Mouse (Mus musculus) intestine, embryonic 14.5 days (tissue): ENCODE results near the gene Pcdh15. TPM values are rescaled to one million over a fixed set of nuclear protein-coding genes. Genes with fewer than 3 reads are reported as not detected.

Source experiments
- ATAC-seq: fragments of 200-750 bp; cut with Nextera tagmentation; replicated peaks from 2 replicates; pipeline ENCODE4 v1.8.0; 2017; ENCODE audit warnings: low read depth, moderate number of reproducible peaks, moderate TSS enrichment, moderate library complexity; ENCODE audit not compliant: low FRiP score, low TSS enrichment
- DNase-seq: peaks from one replicate; pipeline ENCODE4 v3.0.0-alpha.2; 2018; ENCODE audit warnings: low spot score
- H3K27ac ChIP-seq: fragments of 300-500 bp; sonication (generic); 2 replicates; pipeline ENCODE4 v1.5.1; 2014; ENCODE audit warnings: low read depth, mild to moderate bottlenecking, control low read depth
- H3K27me3 ChIP-seq: fragments of 300-500 bp; sonication (generic); replicated peaks from 2 replicates; pipeline ENCODE4 v1.6.1; 2014; ENCODE audit warnings: low read length, control low read depth; ENCODE audit not compliant: control insufficient read depth, insufficient read depth
- H3K36me3 ChIP-seq: fragments of 300-500 bp; sonication (generic); 2 replicates; pipeline ENCODE4 v1.6.1; 2014; ENCODE audit warnings: low read length, control low read depth; ENCODE audit not compliant: control insufficient read depth, insufficient read depth
- H3K4me1 ChIP-seq: fragments of 300-500 bp; sonication (generic); replicated peaks from 2 replicates; pipeline ENCODE4 v1.6.1; 2014; ENCODE audit warnings: low read length, control low read depth, mixed read lengths; ENCODE audit not compliant: control insufficient read depth, insufficient read depth
- H3K4me2 ChIP-seq: fragments of 300-500 bp; sonication (generic); 2 replicates; pipeline ENCODE4 v1.6.1; 2014; ENCODE audit warnings: low read length
- H3K4me3 ChIP-seq: fragments of 300-500 bp; sonication (generic); 2 replicates; pipeline ENCODE4 v1.5.1; 2014; ENCODE audit warnings: low read depth, low read length, control low read depth, mixed read lengths
- H3K9ac ChIP-seq: fragments of 300-500 bp; sonication (generic); 2 replicates; pipeline ENCODE4 v1.6.1; 2014; ENCODE audit warnings: mild to moderate bottlenecking, low read length
- H3K9me3 ChIP-seq: fragments of 300-500 bp; sonication (generic); 2 replicates; pipeline ENCODE4 v1.6.1; 2016; ENCODE audit warnings: low read length, control low read depth; ENCODE audit not compliant: control insufficient read depth
- WGBS: fragments of 180-500 bp; shearing (Covaris S2); extraction: QIAGEN DNeasy Blood & Tissue Kit; methylation state at CpG from one replicate; pipeline ENCODE4 v1.1.7; 2014; 5-methylcytosine and 5-hydroxymethylcytosine counted together
- polyA plus RNA-seq: library from polyadenylated mRNA; unstranded; fragments of >200 nt; fragmentation: Nextera tagmentation; extraction: Ambion mirVana; gene quantifications from 2 replicates; pipeline ENCODE4 v1.2.1, GENCODE M21; 2014

The Pcdh15 gene
- polyA plus RNA-seq, 1 experiment from 2014 or later: 2.6 TPM

GRCm38 (mm10) chr10:73984057-73984456 is 884.9 kb downstream of the Pcdh15 start:
- ATAC-seq (no peak), DNase-seq (no peak)
- no peak overlapping the region for H3K4me3 ChIP-seq
- H3K36me3 ChIP-seq: no peaks in the 10 kb centered on the region
- H3K4me1 ChIP-seq: no peaks in the 10 kb centered on the region
- H3K27me3 ChIP-seq: no peaks in the 10 kb centered on the region
- no peak overlapping the region for H3K9ac ChIP-seq
- H3K27ac ChIP-seq: no peak overlapping the region
- H3K9me3 ChIP-seq: no peaks in the 10 kb centered on the region
- 61% methylated on average over 5 of the region's 5 CpGs for WGBS
- H3K4me2 ChIP-seq: no peak overlapping the region

DNA sequence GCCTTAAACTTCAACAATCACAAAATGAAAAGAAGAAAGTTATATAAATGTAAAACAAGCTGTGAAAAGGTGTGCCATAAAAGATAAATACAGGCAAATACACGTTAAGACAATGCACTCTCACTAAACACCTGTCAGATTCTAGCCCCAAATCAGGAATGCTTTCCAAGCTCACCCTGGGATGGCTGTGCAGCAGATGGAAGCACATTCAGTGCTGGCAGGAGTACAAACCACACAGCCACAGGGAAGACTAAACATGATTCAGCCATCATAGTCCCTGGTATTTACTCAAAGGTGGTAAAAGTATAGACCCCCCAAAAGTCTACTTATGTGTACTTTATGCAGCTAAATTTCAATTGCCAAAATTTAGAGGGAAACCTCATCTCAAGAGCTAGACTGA is 909.7 kb downstream of the Pcdh15 start:
- no peak overlapping the region for H3K9ac ChIP-seq
- H3K4me1 ChIP-seq: no peaks in the 10 kb centered on the region
- no peak overlapping the region for H3K27ac ChIP-seq
- H3K4me3 ChIP-seq: no peak overlapping the region
- 60% methylated on average over 1 of the region's 1 CpGs for WGBS
- no peaks in the 10 kb centered on the region for H3K9me3 ChIP-seq
- ATAC-seq: no peak
- H3K27me3 ChIP-seq: no peaks in the 10 kb centered on the region
- H3K36me3 ChIP-seq: no peaks in the 10 kb centered on the region
- H3K4me2 ChIP-seq: no peak overlapping the region
- DNase-seq: no peak

DNA sequence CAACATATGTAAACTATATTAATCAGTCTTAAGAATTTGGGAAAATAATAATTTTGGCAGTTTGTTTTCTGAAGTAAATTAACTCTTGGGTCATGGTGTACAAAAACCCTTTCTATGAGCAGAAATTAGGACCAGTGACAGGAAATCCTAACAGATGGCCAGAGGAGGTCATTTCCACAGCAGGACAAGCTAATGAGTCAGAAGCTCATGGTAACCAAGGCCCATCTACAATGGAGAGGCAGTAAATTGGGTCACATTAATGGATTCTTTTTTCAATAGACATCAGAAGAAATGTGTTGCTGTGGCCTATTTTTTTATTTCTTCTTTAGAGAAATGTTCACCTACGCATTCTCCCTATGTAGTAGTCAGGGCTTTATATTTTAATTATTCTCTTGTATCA is 923.9 kb downstream of the Pcdh15 start:
- H3K4me3 ChIP-seq: no peak overlapping the region
- H3K4me2 ChIP-seq: no peak overlapping the region
- H3K27me3 ChIP-seq: no peaks in the 10 kb centered on the region
- ATAC-seq (no peak), DNase-seq (no peak)
- no peaks in the 10 kb centered on the region for H3K4me1 ChIP-seq
- no peaks in the 10 kb centered on the region for H3K36me3 ChIP-seq
- WGBS: 84% methylated on average over 1 of the region's 1 CpGs
- no peaks in the 10 kb centered on the region for H3K9me3 ChIP-seq
- H3K9ac ChIP-seq: no peak overlapping the region
- H3K27ac ChIP-seq: no peak overlapping the region

GRCm38 (mm10) chr10:74053059-74053458 is 953.9 kb downstream of the Pcdh15 start:
- no peak overlapping the region for H3K4me3 ChIP-seq
- ATAC-seq: no peak
- DNase-seq: no peak

GRCm38 (mm10) chr10:74086653-74087052 is 987.5 kb downstream of the Pcdh15 start:
- no peak overlapping the region for H3K4me3 ChIP-seq
- H3K4me1 ChIP-seq: no peaks in the 10 kb centered on the region
- H3K4me2 ChIP-seq: no peak overlapping the region
- H3K9me3 ChIP-seq: no peaks in the 10 kb centered on the region
- WGBS: 90% methylated on average over 4 of the region's 4 CpGs
- ATAC-seq (no peak), DNase-seq (no peak)
- H3K36me3 ChIP-seq: no peaks in the 10 kb centered on the region
- no peaks in the 10 kb centered on the region for H3K27me3 ChIP-seq
- H3K9ac ChIP-seq: no peak overlapping the region
- no peak overlapping the region for H3K27ac ChIP-seq

More at GRCm38 (mm10) chr10:74053059-74053458, 953.9 kb downstream of the Pcdh15 start:
- H3K27me3 ChIP-seq: no peaks in the 10 kb centered on the region
- no peak overlapping the region for H3K27ac ChIP-seq
- no peaks in the 10 kb centered on the region for H3K4me1 ChIP-seq
- WGBS: 50% methylated on average over 9 of the region's 9 CpGs
- no peaks in the 10 kb centered on the region for H3K36me3 ChIP-seq
- H3K9ac ChIP-seq: no peak overlapping the region
- H3K9me3 ChIP-seq: no peaks in the 10 kb centered on the region
- H3K4me2 ChIP-seq: no peak overlapping the region

DNA sequence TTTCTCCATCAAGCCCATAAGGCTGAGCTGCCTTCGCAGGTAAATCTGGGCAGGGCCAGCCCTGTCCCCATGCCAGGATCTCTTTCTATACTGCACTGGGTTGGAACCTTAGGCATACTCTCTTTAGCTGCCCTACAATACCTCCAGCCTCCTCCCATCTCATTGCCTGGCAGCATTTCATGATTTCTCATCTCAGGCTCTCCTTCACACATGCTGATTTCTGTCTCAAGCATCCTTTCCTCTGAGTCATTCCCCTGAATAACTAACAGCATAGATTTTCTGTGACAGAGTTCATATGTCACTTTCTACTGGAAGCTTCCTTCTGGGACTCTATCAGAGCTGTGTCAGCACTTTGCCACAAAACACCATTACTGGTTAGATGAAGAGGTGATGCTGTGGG is 999.2 kb downstream of the Pcdh15 start:
- Histone ChIP-seq H3K27ac (no peak overlapping the region), H3K9me3 (no peaks in the 10 kb centered on the region), H3K27me3 (no peaks in the 10 kb centered on the region), H3K36me3 (no peaks in the 10 kb centered on the region), H3K9ac (no peak overlapping the region), H3K4me3 (no peak overlapping the region), H3K4me2 (no peak overlapping the region), H3K4me1 (no peaks in the 10 kb centered on the region)
- no peak for DNase-seq
- no peak for ATAC-seq
- WGBS: 91% methylated on average over 1 of the region's 1 CpGs

DNA sequence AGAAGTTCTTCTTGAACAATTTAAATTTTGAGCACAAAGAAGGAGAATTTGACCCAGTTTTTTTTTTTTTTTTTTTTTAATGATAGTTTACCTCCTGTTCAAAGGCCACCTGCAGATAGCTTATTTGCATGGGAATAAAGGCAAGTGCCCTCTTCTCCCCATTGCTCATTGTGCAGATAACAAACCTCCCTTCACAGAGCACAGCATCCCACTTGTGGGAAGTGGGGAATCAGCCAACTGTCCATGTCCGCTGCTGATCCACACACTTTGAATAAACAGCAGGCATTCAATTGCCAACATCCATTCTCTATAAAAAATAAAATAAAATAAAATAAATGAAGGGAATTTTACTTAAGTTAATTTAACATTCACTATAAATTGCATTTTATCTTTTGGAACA is 1015.0 kb downstream of the Pcdh15 start:
- Histone ChIP-seq H3K9me3 (no peaks in the 10 kb centered on the region), H3K4me2 (no peak overlapping the region), H3K4me3 (no peak overlapping the region), H3K9ac (no peak overlapping the region), H3K4me1 (no peaks in the 10 kb centered on the region), H3K36me3 (no peaks in the 10 kb centered on the region), H3K27me3 (no peaks in the 10 kb centered on the region), H3K27ac (no peak overlapping the region)
- DNase-seq (no peak), ATAC-seq (no peak)
- 63% methylated on average over 1 of the region's 1 CpGs for WGBS

DNA sequence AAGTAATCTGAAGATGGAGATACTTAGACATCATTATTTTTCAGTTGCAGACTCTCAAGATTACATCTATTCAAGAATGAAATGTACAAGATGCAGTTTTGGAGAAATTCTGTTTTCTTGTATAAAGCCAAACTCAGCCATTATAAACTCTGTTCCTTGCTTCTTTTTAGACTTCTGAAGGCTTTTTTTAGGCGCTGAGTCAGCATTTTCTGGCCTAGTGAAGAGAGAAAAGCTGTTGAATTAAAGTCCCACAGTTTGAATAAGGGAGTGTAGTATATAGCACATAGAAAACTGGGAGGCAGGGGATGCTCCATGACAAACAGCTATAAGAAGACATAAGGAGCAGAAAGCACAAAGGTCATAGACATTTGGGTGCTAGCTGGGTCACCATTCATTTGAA is 1017.7 kb downstream of the Pcdh15 start:
- Histone ChIP-seq H3K9me3 (no peaks in the 10 kb centered on the region), H3K36me3 (no peaks in the 10 kb centered on the region), H3K9ac (no peak overlapping the region), H3K27me3 (no peaks in the 10 kb centered on the region), H3K27ac (no peak overlapping the region), H3K4me3 (no peak overlapping the region), H3K4me2 (no peak overlapping the region), H3K4me1 (no peaks in the 10 kb centered on the region)
- WGBS: 54% methylated on average over 1 of the region's 1 CpGs
- ATAC-seq (no peak), DNase-seq (no peak)

DNA sequence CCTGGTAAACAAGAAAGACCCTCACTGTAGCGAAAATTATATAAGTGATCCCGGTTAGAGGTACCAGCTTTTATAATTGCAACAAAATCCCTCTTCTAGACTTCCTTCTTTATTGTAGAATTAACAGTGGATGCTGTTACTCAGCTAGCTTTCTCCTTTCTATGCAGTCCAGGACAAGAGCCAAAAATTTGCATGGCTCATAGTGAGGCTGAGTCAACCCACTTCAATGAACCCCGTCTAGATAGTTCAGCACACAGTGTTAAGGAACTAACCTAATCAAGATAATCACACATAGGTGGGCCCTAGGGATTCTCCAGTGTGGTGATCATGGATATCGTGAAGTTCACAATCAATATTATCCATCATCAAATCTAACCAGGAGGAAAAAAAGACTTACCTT is 1024.3 kb downstream of the Pcdh15 start:
- ATAC-seq: no peak
- 86% methylated on average over 4 of the region's 4 CpGs for WGBS
- no peak for DNase-seq

More for the DNA sequence above, 1024.3 kb downstream of the Pcdh15 start:
- Histone ChIP-seq H3K4me3 (no peak overlapping the region), H3K4me1 (no peaks in the 10 kb centered on the region), H3K36me3 (no peaks in the 10 kb centered on the region), H3K27ac (no peak overlapping the region), H3K27me3 (no peaks in the 10 kb centered on the region), H3K9me3 (no peaks in the 10 kb centered on the region), H3K4me2 (no peak overlapping the region), H3K9ac (no peak overlapping the region)
